Mouse (Mus musculus) megakaryocyte, embryonic 14.5 days (primary cell): ENCODE measurements around the gene Aff3. TPM values are rescaled to one million over a fixed set of nuclear protein-coding genes. Genes with fewer than 3 reads are reported as not detected.

Source experiments
- H3K27me3 ChIP-seq: replicated peaks from 2 replicates; pipeline ENCODE3; 2012; ENCODE audit warnings: inconsistent platforms
- H3K36me3 ChIP-seq: replicated peaks from 2 replicates; pipeline ENCODE3; 2012; ENCODE audit warnings: low read length, inconsistent platforms, mixed read lengths
- H3K4me1 ChIP-seq: 2 replicates; pipeline ENCODE4 v1.6.1; 2012; ENCODE audit warnings: inconsistent platforms
- H3K4me3 ChIP-seq: replicated peaks from 2 replicates; pipeline ENCODE3; 2012; ENCODE audit warnings: moderate library complexity, mild to moderate bottlenecking, inconsistent platforms
- H3K9me3 ChIP-seq: 2 replicates; pipeline ENCODE4 v1.6.1; 2012; ENCODE audit warnings: inconsistent platforms
- FLI1 ChIP-seq: IDR thresholded peaks from 2 replicates; pipeline ENCODE4 v1.6.1; 2012; ENCODE audit warnings: low read length, inconsistent platforms, mixed read lengths
- GATA1 ChIP-seq: IDR thresholded peaks from 3 replicates; pipeline ENCODE4 v1.6.1; 2012; ENCODE audit warnings: mixed read lengths, low read length, inconsistent platforms, borderline replicate concordance
- polyA plus RNA-seq: library from polyadenylated mRNA; stranded (reverse); fragments of >175 nt; gene quantifications from 2 replicates; pipeline ENCODE4 v1.2.3, GENCODE M21; 2012; ENCODE audit warnings: low replicate concordance; ENCODE audit not compliant: insufficient read depth

Gene Aff3
- polyA plus RNA-seq, 1 experiment = 4.4 TPM

DNA sequence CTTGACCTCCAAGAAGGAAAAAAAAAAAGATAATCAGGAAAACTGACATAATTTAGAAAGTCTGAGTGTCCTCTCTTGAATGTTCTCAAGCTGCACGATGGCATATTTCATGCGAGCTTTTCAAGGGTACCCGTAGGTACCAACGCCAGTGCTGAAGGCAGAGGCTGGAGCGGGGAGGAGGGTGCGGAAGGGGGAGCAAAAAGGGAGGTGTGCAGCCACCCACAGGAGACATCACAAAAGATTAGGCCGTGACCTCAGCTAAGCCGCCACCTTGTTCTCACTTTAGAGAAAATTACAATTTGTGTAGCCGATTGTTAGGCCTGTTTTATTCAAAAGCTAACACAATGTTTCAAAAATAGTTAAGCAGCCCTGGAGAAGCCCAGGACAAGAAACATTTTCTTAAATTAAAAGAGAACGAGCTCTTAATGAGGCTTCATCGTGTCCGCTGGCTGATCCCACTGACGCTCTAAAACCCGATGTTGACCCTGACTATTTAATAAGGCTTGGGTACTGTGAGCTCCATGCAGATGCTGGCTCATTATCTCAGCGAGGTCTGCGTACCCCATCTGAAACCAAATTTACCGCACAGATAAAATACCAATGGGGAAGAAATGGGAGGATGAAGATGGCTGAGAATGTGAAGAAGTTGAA, 274.4 kb downstream of the Aff3 start:
- no peaks in the 10 kb centered on the region for H3K36me3 ChIP-seq

DNA sequence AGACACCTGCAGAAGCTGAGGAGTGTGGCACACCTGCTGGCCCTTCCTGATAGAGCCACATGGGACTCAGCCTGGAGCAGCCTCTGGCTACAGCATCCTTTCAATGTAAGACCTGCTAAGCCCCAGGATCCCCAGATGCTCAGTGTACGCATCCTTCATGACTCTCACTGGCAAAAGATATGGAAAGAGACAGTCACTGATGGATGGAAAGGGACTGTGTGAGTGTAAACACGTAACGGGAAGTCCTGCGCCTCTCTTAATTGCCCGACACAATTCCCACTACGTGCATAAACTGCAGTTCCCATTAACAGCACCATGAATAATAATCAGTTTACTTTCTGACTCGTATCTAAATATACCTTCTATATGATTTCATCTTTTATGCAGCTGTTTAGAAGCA, 275.2 kb downstream of the Aff3 start:
- no peaks in the 10 kb centered on the region for H3K36me3 ChIP-seq
- peaks cover 2% of the 10 kb centered on the region for H3K27me3 ChIP-seq
- TF ChIP-seq FLI1 = no peak
- no peak for TF ChIP-seq GATA1

More for the DNA sequence above, 274.4 kb downstream of the Aff3 start:
- Histone ChIP-seq H3K9me3 (no peaks in the 10 kb centered on the region), H3K4me3 (no peak overlapping the region), H3K4me1 (peaks cover 3% of the 10 kb centered on the region; the same call in 1 of the 2 replicates), H3K27me3 (peaks cover 2% of the 10 kb centered on the region)
- TF ChIP-seq FLI1 (no peak), GATA1 (no peak)

DNA sequence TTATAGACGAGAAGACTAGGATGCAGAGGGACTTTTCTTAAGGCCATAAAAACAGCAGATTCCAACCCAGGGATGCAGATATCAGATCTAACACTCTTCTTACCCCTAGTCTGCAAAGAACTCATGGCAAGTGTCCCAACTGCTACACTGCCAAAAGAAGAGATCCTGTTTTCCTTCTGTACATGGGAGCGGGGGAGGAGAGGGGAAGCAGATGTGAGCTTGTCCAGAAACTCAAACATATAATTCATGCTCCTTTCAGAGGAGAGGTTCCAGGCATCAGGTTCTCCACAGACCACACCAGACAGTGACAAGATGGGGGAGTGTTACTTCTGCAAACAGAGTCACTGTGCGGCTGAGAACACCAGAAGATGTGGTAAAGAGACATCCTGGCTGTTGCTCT, 276.3 kb downstream of the Aff3 start:
- TF ChIP-seq GATA1 (no peak), FLI1 (no peak)
- H3K4me3 ChIP-seq = no peak overlapping the region
- H3K27me3 ChIP-seq = peaks cover 2% of the 10 kb centered on the region
- no peaks in the 10 kb centered on the region for H3K9me3 ChIP-seq
- H3K4me1 ChIP-seq = peaks cover 3% of the 10 kb centered on the region; the same call in 1 of the 2 replicates
- H3K36me3 ChIP-seq = no peaks in the 10 kb centered on the region

More for the DNA sequence above, 275.2 kb downstream of the Aff3 start:
- Histone ChIP-seq H3K9me3 (no peaks in the 10 kb centered on the region), H3K4me3 (no peak overlapping the region), H3K4me1 (peaks cover 3% of the 10 kb centered on the region; the same call in 1 of the 2 replicates)

DNA sequence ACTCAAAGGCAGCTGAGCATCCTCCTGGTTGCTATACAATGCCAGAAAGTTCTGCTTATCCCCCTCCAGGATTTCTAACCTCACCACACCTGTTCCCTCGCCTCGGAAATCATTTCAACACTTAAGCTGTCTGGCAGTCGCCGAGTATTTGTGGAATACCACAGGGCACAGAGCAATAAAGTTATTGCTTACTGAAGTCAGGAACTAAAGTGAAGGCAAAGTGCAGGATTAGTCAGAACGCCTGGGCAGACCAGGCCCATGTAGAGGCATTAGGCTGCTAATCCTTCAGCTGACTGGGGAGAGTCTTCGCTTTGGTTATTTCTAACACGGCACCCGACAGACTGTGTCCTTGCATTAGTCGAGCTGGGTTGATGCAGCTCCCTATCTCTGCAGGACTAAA, 277.3 kb downstream of the Aff3 start:
- no peaks in the 10 kb centered on the region for H3K9me3 ChIP-seq
- H3K27me3 ChIP-seq = peaks cover 2% of the 10 kb centered on the region
- peaks cover 3% of the 10 kb centered on the region; the same call in 1 of the 2 replicates for H3K4me1 ChIP-seq
- H3K36me3 ChIP-seq = no peaks in the 10 kb centered on the region
- TF ChIP-seq GATA1 (no peak), FLI1 (no peak)
- H3K4me3 ChIP-seq = no peak overlapping the region

GRCm38 (mm10) chr1:38384457-38385121, 280.2 kb downstream of the Aff3 start:
- TF ChIP-seq GATA1 (no peak), FLI1 (no peak)
- H3K9me3 ChIP-seq = peaks cover 16% of the 10 kb centered on the region
- peaks cover 2% of the 10 kb centered on the region for H3K27me3 ChIP-seq
- no peak overlapping the region for H3K4me3 ChIP-seq
- H3K4me1 ChIP-seq = peaks cover 3% of the 10 kb centered on the region; the same call in 1 of the 2 replicates
- peaks cover 8% of the 10 kb centered on the region for H3K36me3 ChIP-seq

GRCm38 (mm10) chr1:38384010-38384409, 280.7 kb downstream of the Aff3 start:
- H3K27me3 ChIP-seq = peaks cover 2% of the 10 kb centered on the region
- H3K4me1 ChIP-seq = peaks cover 3% of the 10 kb centered on the region; the same call in 1 of the 2 replicates
- peaks cover 17% of the 10 kb centered on the region for H3K9me3 ChIP-seq
- H3K36me3 ChIP-seq = peaks cover 8% of the 10 kb centered on the region
- TF ChIP-seq GATA1 (no peak), FLI1 (no peak)
- H3K4me3 ChIP-seq = no peak overlapping the region

DNA sequence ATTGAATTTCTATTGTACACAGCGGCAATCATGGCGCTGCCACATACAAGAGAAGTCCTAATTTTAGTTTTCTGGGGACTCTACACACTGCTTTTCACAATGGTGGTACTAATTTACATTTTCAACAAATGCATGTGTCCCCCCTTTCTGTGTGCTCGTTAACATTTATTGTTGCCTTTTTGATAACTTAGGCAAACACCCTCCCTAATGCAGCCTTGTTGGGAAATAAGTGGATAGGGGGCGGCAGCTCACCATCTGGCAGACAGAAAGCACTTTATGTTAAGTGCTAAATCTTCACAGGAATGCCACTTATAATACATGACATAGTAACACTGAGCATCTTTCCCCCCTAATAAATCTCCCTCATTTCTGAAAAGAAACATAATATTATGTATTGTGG, 282.1 kb downstream of the Aff3 start:
- Histone ChIP-seq H3K4me1 (peaks cover 3% of the 10 kb centered on the region; the same call in 1 of the 2 replicates), H3K27me3 (no peaks in the 10 kb centered on the region), H3K36me3 (peaks cover 8% of the 10 kb centered on the region), H3K4me3 (no peak overlapping the region), H3K9me3 (peaks cover 22% of the 10 kb centered on the region)
- TF ChIP-seq GATA1 (no peak), FLI1 (no peak)

GRCm38 (mm10) chr1:38377930-38378329, 286.8 kb downstream of the Aff3 start:
- TF ChIP-seq GATA1 (no peak), FLI1 (no peak)
- H3K36me3 ChIP-seq = peaks cover 8% of the 10 kb centered on the region

DNA sequence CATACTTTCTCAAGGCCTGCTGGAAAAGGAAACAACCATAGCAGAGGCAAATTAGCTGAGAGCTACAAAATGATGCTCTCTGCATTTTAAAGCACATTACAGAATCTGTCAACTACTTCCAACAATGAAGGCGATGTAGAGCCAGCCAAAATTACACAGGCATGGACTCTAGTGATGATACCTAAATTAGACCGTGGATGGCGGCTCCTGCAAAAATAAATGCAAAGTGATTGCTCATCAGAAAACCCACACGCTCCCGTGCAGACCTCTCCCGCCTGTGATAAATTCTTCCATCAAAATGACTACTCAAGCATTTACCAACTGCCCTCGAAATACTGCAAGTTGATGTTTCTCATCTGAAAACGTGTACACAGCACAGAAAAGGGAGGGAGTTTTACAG, 295.6 kb downstream of the Aff3 start:
- Histone ChIP-seq H3K4me3 (no peak overlapping the region), H3K4me1 (no peaks in the 10 kb centered on the region), H3K27me3 (peaks cover 2% of the 10 kb centered on the region), H3K36me3 (no peaks in the 10 kb centered on the region), H3K9me3 (no peaks in the 10 kb centered on the region)
- TF ChIP-seq FLI1 (no peak), GATA1 (no peak)

More at GRCm38 (mm10) chr1:38377930-38378329, 286.8 kb downstream of the Aff3 start:
- Histone ChIP-seq H3K4me3 (no peak overlapping the region), H3K4me1 (no peaks in the 10 kb centered on the region), H3K27me3 (no peaks in the 10 kb centered on the region), H3K9me3 (peaks cover 22% of the 10 kb centered on the region)

DNA sequence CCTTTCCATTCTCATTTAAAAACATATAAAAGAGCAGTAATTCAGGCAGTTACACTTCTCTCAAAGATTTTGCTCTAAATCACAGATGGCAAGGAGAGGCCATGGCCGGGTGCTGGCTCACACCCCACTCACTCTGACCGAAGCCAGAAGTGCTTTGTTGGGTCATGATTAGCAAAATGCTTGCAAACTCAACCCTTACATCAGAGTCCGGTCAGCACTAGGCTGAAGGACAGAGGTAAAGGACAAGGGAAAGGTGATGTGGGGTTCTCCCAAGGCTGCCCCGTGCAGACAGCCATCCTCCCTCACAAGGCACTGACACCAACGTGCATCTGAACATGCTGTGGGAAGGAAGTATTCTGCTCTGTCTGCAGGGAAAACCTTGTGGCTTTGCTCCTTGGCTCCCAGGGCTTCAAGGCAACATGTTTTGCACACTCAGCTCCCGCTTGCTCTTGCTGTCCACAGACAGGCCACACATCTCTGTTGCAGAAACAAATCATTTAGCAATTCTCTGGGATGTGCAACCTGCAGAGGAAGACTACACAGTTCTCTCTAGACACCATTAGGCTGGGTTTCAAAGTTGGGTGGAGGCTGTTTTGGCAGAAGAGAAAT, 296.6 kb downstream of the Aff3 start:
- TF ChIP-seq FLI1 = no peak
- TF ChIP-seq GATA1 = no peak
- Histone ChIP-seq H3K4me3 (no peak overlapping the region), H3K4me1 (peaks cover under 1% of the 10 kb centered on the region), H3K36me3 (no peaks in the 10 kb centered on the region), H3K27me3 (peaks cover 2% of the 10 kb centered on the region), H3K9me3 (no peaks in the 10 kb centered on the region)
